Mouse (Mus musculus): Measurements from ENCODE around the gene Hoxd3.

The Hoxd3 gene

DNA sequence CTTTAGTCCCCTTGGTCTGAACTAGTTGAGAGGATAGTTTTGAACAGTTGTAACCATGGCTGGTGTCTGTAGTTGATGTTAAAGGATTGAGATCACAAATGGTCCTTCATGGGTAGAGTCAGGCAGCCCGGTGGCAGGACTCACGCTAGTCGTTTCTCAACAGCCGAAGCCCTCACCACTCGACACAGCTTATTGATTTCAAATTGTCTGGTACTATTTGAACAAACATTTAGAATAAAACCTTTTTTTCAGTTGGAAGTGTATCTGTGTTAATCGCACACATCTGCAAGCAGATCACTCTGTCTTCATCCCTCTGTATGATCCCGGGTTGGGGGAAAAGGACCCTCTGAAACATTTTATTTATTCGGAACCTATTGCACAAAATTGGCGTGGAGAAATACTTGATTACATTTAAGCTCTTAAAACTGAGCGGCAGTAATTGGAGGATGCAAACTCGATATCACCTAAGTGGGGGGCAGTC is 36.0 kb downstream of the Hoxd3 start:
- no peak for DNase-seq

DNA sequence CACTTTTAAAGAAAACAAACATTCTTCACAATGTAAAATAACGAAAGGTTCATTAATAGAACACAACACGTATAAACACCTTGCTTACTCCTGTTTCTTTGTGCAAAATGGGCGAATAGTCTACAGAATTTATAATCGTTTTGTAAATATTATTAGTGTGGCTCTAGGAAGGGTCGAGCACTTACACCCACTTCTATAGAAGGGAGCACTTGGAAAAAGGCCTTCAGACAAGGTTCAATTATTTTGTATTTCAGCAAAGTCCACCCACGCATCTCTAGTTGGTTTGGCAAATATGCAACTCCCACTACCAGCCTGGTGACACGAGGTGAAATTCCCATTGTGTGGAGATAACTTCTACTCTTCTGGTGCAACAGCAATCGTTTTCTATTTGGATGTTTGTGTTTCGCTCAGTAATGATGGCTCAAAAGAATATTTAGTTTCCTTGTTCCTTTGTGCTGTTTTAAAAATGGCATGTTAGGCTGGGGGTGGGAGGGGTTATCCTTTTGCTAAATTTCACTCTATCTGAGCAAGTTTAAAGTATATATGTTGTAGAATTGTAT is 36.8 kb downstream of the Hoxd3 start:
- no peak for DNase-seq

DNA sequence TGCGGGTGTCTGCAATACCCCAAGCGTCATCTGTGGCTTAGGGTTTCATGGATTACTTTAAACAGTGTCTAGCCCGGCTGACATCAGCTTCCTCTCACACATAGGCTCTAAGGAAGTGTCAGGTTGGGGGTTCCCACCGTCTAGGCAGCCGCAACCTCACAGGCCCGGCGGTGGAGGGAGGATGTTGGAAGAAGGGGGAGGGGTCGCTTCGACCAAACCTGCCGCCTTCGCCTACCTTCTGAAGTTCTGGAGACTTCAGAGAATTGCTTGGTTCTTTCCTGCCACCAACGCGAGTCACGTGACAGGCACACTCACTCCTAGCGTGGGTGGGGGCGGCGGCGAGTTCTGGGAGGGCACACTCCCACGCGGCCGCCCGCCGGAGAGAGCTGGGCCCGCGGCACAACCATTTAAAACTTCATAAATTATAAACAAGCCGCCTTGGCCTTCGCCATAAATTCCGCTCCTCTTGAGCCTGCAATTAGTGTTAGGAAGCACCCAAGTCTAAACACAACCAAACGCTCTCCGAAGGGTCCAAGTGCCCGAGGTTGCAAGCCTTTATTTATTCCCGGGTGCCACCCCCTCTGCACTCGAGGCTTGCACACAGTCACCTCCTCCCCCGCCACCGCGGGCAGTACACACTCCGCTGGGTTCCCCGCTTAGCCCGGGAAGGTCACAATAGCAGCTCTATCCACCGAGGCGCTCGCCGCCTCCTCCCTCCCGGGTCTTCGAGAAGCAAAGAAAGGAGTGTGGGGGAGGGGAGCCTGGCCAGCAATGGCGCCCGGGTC is 37.8 kb downstream of the Hoxd3 start:
- DNase-seq = peak; percentile 13

DNA sequence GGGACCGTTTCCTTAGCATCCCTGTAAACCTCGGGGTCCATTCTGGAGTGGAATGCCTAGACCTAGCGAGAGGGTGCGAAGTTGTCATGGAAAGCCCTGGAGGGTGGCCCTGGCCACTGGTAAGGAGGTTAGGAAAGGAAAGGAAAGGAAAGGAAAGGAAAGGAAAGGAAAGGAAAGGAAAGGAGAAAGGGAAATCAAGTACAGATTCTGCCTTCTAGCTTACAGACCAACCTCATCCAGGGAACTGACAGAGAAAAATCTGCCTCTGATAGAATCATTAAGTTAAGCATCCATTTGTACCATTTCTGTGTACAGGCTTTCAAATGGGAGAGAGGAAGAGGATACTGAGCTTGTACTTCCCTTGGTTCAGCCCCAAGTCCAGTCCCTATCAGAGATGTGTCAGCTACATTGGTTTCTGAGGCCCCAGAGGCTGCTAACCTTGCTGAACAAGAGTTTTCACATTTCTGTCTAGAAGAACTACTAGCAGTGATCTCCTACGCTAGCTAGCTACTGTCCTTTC is 39.1 kb downstream of the Hoxd3 start:
- DNase-seq = no peak

DNA sequence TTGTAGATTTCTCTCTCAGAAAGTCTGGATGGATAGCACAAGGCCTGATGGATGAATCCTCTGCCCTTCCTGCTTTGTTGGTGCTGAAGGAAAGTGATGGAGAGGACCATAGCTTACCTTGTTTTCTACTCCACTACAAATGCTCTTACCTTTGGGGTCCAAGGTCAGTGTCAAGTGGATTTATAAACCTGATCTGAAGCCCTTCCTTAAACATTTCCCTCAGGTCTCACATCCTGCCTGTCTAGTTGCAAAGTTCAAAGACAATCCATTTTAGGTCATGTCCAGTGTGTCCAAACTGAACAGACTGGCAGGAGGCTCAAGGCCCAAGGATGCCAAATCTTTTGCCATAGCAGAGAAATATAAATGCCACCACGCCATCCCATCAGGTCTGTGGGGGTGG is 40.1 kb downstream of the Hoxd3 start:
- DNase-seq = no peak

DNA sequence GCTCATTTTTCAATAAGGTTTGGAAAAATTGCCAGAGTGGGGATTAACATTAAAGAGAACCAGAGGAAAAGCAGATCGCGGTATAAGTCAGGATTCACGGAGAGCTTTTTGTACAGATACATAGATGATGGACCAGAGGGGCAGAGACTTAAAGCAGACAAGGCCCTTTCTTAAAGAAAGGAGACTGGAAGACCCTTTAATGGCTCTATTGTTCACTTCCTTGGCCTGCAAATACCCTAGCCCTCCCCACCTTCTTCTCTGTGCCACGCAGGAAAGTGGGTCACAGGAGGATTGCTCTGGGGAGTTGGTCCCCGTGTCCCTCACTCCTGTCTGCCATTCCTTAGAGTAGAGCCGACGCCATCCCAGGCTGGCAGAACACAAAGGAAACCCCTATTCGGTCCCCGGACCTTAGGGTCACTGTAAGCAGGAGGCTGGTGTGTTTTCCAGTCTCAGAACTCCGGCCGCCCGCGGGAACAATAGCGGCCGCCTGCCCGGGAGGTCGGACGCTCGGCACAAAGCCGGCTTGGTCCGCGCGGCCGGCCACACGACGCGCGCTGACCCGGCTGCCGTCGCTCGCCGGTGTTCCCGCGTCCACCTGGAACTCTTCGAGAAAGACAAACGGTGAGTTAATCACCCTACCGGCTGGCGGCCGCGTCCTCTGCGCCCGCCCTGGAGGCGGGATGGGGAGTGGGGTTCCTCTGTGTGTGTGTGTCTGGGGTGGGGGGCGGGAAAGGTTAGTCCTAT is 40.9 kb downstream of the Hoxd3 start:
- no peak for DNase-seq

DNA sequence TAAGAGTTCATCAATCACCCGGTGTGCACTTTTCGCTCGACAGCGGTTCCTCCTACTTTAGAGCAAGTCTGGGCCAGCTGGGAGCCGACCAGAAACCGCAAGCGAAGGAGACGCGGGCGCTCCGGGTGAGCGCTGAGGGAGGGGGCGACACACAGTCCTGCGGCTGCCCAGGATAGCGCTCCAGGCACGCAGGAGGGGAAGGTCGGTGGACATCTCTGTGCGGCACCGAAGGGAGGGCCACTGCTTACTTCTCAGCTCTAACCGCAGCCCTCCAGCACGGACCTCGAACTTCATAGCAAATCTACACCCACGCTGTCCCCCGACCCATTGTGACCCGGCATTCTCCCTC is 41.4 kb downstream of the Hoxd3 start:
- no peak for DNase-seq

DNA sequence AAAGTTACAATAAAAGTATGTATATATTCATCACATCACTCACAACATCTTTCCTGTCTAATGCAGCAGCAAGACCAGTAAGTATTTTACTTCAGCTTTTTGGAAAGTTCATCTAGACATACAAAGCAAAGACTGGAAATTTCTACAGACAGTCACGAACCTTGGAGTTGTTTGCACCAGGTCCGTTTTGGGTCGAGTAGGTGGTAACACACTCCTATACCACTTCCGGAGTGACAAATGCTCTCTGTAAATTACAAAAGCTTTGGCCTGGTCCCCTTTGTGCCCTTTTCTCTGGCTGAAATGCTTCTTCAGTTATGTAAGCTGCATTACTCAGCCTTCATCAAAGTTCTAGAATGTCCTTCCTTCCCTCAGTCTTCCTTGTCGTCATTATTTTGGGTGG is 42.0 kb downstream of the Hoxd3 start:
- no peak for DNase-seq

DNA sequence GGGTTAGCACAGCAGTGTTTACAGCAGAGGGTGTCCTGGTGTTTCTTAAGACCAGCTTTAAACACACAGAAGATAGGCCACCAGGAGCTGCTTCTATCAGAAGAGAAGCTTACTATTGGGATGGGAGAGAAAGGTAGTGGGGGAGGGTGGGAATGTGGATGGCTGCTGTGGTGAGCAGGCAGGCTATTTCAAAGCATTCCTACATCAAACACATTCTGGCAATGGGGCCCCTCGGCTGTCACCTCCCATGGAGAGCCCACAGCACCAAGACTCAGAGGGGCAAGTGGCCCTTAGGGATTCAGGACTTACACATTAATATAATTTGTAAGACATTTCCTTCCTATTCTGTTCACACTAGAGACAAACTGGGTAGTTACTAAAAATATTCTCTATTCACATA is 48.4 kb downstream of the Hoxd3 start:
- no peak for DNase-seq

DNA sequence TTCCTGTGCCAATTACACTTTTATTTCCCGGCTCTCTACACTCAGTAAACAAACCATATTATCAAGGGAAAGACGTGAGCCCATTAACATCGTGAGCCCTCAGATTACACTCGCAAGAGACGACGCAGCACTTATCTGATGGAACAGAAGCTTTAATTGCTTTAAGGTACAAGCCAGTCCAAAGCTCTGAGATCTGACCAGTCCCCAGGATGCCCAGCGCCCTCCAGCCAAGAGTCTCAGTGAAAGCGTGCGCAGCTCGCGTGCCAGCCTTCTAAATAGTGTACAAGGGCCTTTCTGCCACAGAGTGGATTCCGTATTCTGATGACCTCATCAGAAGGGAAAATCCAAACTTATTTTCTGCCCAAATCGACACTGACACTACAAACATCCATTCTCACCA is 50.2 kb downstream of the Hoxd3 start:
- DNase-seq = no peak

DNA sequence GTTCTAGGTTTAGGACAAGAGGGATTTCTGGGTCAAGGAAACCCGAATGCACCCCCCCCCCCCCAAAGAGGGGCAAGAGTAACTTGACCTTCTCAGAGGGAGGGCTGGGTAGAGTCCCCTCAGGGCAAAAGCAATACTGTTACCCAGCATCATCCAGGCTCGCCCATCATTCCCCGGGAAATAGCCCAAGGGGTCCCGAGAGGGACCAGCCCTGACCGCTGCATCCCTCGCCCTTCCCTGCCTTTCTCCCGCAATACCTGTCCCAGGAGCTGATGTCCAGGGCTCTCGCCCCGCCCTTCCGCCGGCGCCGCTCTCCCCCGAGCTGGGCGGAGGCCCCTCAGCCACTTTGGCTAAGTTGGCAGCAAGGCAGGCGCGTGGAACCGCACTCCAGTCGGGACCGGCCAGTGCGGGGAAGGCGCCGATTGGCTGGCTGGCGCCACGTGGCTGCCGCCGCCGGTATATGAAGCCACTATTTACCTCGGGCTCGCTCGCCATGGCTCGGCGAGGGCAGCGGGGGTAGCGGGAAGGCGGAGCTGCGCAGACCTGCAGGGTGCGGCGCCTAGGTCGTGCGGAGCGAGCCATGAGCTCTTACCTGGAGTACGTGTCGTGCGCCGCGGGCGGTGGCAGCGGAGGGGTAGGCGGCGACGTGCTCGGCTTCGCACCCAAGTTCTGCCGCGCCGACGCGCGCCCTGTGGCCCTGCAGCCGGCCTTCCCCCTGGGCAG is 51.0 kb downstream of the Hoxd3 start, which contains the start of gene Hoxd1:
Gene Hoxd1, plus strand, starts transcription at position 459 of the 723 bp plus-strand sequence.
- no peak for DNase-seq

DNA sequence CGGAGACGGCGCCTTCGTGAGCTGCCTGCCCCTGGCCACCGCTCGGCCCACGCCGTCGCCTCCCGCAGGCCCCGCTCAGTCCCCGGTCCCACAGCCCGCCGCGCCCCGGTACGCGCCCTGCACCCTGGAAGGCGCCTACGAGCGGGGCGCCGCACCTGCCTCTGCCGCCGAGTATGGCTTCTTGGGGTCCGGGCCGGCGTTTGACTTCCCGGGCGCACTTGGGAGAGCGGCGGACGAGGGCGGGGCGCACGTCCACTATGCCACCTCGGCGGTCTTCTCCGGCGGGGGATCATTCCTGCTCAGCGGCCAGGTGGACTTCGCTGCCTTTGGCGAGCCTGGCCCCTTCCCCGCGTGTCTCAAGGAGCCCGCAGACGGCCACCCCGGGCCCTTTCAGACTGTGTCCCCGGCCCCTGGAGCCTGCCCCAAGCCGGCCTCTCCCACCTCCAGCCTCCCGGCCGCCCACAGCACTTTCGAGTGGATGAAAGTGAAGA is 51.6 kb downstream of the Hoxd3 start:
- DNase-seq = no peak

DNA sequence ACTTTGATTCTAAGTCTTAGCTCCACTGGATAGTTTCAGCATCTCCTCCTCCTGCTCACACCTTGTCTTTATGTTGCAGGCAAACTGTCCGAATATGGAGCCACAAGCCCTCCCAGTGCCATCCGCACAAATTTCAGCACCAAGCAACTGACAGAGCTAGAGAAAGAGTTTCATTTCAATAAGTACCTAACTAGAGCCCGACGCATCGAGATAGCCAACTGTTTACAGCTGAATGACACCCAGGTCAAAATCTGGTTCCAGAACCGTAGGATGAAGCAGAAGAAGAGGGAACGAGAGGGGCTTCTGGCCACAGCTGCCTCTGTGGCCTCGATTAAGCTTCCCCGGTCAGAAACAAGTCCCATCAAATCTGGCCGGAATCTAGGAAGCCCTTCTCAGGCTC is 52.2 kb downstream of the Hoxd3 start:
- no peak for DNase-seq

DNA sequence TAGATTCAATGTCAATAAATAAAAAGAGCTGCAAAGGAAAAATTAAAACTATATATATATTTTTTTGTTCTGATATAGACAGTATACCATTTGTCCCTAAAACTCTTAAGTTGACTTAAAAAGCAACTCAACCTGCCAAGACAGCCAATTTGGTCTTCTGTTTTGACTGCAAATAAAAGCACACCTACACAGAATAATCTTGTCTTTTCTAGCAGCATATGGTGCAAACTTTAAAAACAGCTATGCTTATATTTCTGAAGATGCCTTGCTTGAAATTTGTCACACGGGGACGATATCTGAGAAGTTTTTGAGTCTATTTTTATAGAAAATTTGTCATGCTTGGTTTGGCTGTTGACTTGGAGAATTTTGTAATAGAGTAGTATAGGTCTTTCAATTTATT is 62.6 kb downstream of the Hoxd3 start:
- no peak for DNase-seq

DNA sequence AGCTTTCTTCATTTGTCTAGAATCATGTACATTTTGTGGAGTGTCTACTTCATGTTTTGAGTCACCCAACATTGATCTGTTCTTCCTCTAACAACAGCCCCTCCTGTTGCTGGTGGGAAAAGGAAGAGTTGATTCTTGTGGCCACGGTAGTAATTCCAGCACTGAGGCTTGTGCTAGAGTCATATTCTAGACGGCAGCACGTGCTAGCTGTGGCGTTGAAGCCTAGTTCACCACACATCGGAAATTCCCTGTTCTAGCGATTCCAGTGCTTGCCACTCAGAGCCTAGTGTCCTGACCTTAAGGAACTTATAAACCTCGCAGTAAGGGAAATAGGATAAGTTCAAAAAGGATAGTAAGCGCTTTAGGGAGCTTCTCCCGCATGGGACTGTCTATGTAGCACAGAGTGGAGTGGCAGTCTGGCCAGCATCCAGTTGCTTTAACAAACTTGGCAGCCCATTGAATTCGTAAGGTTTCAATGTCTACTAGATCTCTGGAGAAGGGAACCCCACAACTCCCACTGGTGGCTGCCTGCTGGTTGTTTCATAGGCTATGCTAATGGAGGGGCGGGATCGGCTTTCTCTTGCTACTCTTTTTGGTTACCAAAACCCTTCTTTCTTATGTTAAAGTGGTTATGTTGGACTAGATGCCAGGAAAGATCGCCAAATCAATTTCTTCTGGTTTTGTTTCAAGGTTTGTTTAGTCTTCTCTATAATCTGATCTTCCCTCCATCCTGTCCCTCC is 66.0 kb downstream of the Hoxd3 start:
- no peak for DNase-seq

DNA sequence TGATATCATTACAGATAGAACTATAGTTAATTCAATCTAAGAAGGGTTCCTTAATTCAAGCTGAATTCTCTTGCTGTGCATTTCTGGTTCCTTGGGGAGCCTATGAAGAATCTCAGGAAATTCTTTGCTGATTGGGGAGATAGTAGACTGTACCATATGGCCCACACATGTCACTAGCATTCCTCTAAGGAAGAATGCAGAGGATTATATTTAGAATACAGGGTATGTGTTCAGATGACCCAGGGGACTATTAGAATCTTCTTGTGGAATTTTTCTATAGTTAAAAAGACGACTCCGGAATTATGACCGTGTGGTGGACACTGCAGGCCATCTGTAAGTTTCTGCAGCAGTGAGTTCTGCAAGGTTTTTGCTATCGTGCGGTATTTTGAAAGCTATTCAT is 69.7 kb downstream of the Hoxd3 start:
- DNase-seq = no peak

DNA sequence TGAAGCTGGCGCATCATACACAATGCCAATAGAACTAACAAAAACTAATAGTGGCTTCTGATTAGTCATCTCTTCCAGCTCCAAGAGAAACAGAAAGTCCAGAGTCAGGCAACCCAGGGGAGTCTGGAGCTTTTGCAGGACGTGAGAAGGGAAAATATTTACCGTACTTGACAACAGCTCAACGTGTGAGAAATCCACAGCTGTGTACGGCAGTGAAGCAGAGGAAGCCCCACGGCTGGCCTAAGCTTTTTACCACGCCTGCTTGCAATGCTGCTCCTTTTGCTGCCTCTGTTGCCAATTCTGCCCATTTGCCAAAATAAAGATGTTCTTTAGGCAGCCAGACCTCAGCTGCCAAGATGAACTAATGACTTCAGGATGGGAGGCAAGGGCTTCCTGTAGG is 83.8 kb downstream of the Hoxd3 start:
- DNase-seq = no peak

Measured in lung, postnatal 10 days (tissue).